Mouse (Mus musculus) gastrocnemius, adult 8-10 months (tissue): ENCODE data around the gene Cdk4. TPM values are rescaled to one million over a fixed set of nuclear protein-coding genes. Genes with fewer than 3 reads are reported as not detected.

ENCODE experiments used
- DNase-seq, 2 experiments: peaks; one replicate each; pipeline ENCODE4 v3.0.0; 2022; ENCODE audit warnings: low spot score in 2 of 2
- total RNA-seq, 4 experiments: library from RNA; stranded (reverse); gene quantifications; 2 replicates each; pipeline ENCODE4 v1.2.4; 2022

Gene Cdk4
- total RNA-seq, result 10 to 100 TPM; 41.3 to 46.4 (median 43.8) TPM

- peak; percentile 97 to 98 for DNase-seq
Measured at GRCm38 (mm10) chr10:127063239-127063872, at the start of gene Cdk4. TSS of gene Cdk4 (plus strand) at chr10:127063534.

- DNase-seq, result no peak
Measured at GRCm38 (mm10) chr10:127016488-127016887, 46.8 kb upstream of the Cdk4 start.

- no peak for DNase-seq
Measured at GRCm38 (mm10) chr10:127017071-127017470, 46.3 kb upstream of the Cdk4 start.

GRCm38 (mm10) chr10:127018422-127018821 is 44.9 kb upstream of the Cdk4 start:
- no peak for DNase-seq

GRCm38 (mm10) chr10:127030336-127031296 is 32.7 kb upstream of the Cdk4 start, which contains the start of gene Tsfm:
TSS of gene Tsfm (minus strand) at chr10:127030840.
- peak; percentile 79 to 81 for DNase-seq

GRCm38 (mm10) chr10:127033301-127033741 is 30.0 kb upstream of the Cdk4 start:
- no peak for DNase-seq

GRCm38 (mm10) chr10:127036273-127036672 is 27.1 kb upstream of the Cdk4 start:
- DNase-seq, result no peak

GRCm38 (mm10) chr10:127037641-127038040 is 25.7 kb upstream of the Cdk4 start:
- DNase-seq, result no peak

- no peak for DNase-seq
Measured at GRCm38 (mm10) chr10:127040569-127041214, 22.6 kb upstream of the Cdk4 start.

GRCm38 (mm10) chr10:127041274-127041766 is 22.0 kb upstream of the Cdk4 start, which contains the start of the genes Mettl1 and Eef1akmt3:
TSS of gene Mettl1 (plus strand) at chr10:127041414.
TSS of gene Eef1akmt3 (minus strand) at chr10:127041513.
- no peak for DNase-seq

GRCm38 (mm10) chr10:127041774-127042338 is 21.5 kb upstream of the Cdk4 start:
- DNase-seq, result peak; percentile 75 to 76

- DNase-seq, result no peak
Measured at GRCm38 (mm10) chr10:127042468-127043115, 20.7 kb upstream of the Cdk4 start.

- no peak for DNase-seq
Measured at GRCm38 (mm10) chr10:127043187-127043586, 20.1 kb upstream of the Cdk4 start.

- DNase-seq, result no peak
Measured at GRCm38 (mm10) chr10:127047954-127048353, 15.4 kb upstream of the Cdk4 start, which contains the start of gene Cyp27b1. TSS of gene Cyp27b1 (plus strand) at chr10:127048250.

GRCm38 (mm10) chr10:127048608-127049394 is 14.5 kb upstream of the Cdk4 start:
- no peak for DNase-seq

- no peak for DNase-seq
Measured at GRCm38 (mm10) chr10:127049395-127050118, 13.8 kb upstream of the Cdk4 start.

- DNase-seq, result no peak
Measured at GRCm38 (mm10) chr10:127050119-127050474, 13.2 kb upstream of the Cdk4 start.

GRCm38 (mm10) chr10:127054646-127055045 is 8.7 kb upstream of the Cdk4 start:
- DNase-seq, result no peak

- no peak for DNase-seq
Measured at GRCm38 (mm10) chr10:127055406-127055805, 7.9 kb upstream of the Cdk4 start.
